Mouse (Mus musculus): ENCODE results near the gene Trim17. TPM values are rescaled to one million over a fixed set of nuclear protein-coding genes. Genes with fewer than 3 reads are reported as not detected.

Gene Trim17
- polyA plus RNA-seq, 1 experiment from 2014 or later, result 0.35 TPM

GRCm38 (mm10) chr11:58982471-58983097, 28.1 kb downstream of the Trim17 start:
- 91% methylated on average over 18 of the region's 18 CpGs for WGBS
- H3K27ac ChIP-seq (ENCODE audit: low read length), result no peak overlapping the region
- H3K9ac ChIP-seq (ENCODE audit: low read depth, low read length), result no peak overlapping the region
- H3K4me3 ChIP-seq (ENCODE audit: low read length), result no peak overlapping the region
- H3K27me3 ChIP-seq (replicated peaks; ENCODE audit: control insufficient read depth, insufficient read depth, low read length), result no peaks in the 10 kb centered on the region
- ATAC-seq, result no peak
- H3K9me3 ChIP-seq (ENCODE audit: control insufficient read depth, low read length), result no peaks in the 10 kb centered on the region
- peaks cover 14% of the 10 kb centered on the region; the same call in 1 of the 2 replicates for H3K36me3 ChIP-seq (ENCODE audit: control insufficient read depth, insufficient read depth, low read length)
- peaks cover 29% of the 10 kb centered on the region for H3K4me1 ChIP-seq (ENCODE audit: control insufficient read depth, insufficient read depth, low read length)
- H3K4me2 ChIP-seq (ENCODE audit: low read depth, low read length), result no peak overlapping the region

- Histone ChIP-seq H3K4me1 (ENCODE audit: control insufficient read depth, insufficient read depth, low read length) (peaks cover 28% of the 10 kb centered on the region), H3K36me3 (ENCODE audit: control insufficient read depth, insufficient read depth, low read length) (peaks cover 17% of the 10 kb centered on the region; the same call in 1 of the 2 replicates), H3K9me3 (ENCODE audit: control insufficient read depth, low read length) (no peaks in the 10 kb centered on the region), H3K4me3 (ENCODE audit: low read length) (no peak overlapping the region), H3K27ac (ENCODE audit: low read length) (no peak overlapping the region), H3K27me3 (replicated peaks; ENCODE audit: control insufficient read depth, insufficient read depth, low read length) (no peaks in the 10 kb centered on the region), H3K9ac (ENCODE audit: low read depth, low read length) (no peak overlapping the region), H3K4me2 (ENCODE audit: low read depth, low read length) (no peak overlapping the region)
- ATAC-seq, result no peak
- WGBS, result 87% methylated on average over 6 of the region's 6 CpGs
Measured at GRCm38 (mm10) chr11:58983691-58984341, 29.3 kb downstream of the Trim17 start.

- Histone ChIP-seq H3K27ac (ENCODE audit: low read length) (no peak overlapping the region), H3K9ac (ENCODE audit: low read depth, low read length) (no peak overlapping the region), H3K36me3 (ENCODE audit: control insufficient read depth, insufficient read depth, low read length) (peaks cover 19% of the 10 kb centered on the region; the same call in 1 of the 2 replicates), H3K9me3 (ENCODE audit: control insufficient read depth, low read length) (no peaks in the 10 kb centered on the region), H3K27me3 (replicated peaks; ENCODE audit: control insufficient read depth, insufficient read depth, low read length) (no peaks in the 10 kb centered on the region), H3K4me1 (ENCODE audit: control insufficient read depth, insufficient read depth, low read length) (peaks cover 19% of the 10 kb centered on the region), H3K4me2 (ENCODE audit: low read depth, low read length) (no peak overlapping the region), H3K4me3 (ENCODE audit: low read length) (no peak overlapping the region)
- 93% methylated on average over 7 of the region's 7 CpGs for WGBS
- ATAC-seq, result no peak
Measured at GRCm38 (mm10) chr11:58984657-58985056, 30.2 kb downstream of the Trim17 start.

DNA sequence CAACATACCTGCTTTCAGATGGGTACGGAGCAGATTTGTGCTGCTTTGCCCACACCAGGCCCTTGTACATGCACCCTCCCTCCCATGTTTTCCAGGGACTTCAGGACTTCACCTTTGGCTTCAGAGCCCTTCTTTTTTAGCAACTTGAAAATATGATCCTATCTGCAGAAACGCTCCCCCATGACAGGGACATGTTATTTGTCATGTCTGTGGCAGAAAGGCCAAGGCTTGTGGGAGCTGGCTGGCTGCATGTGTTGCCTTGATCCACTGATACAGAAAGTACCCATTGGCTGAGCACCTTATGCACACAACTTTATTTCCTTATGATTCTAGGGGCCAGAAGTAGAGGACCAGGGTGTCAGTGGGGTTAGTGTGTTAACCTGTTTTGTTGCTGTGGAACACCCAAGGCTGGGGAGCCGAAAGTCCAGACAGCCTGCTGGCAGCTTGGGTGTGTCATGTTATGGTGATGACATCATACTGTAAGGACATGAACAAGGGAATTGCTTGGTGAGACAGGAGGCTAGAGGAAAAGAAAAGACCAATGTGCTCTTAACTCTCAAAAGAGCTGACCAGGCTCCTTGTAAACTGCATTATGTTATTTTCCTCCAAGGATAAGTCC, 30.9 kb downstream of the Trim17 start:
- no peak for ATAC-seq
- H3K4me1 ChIP-seq (ENCODE audit: control insufficient read depth, insufficient read depth, low read length), result peaks cover 12% of the 10 kb centered on the region
- no peak overlapping the region for H3K27ac ChIP-seq (ENCODE audit: low read length)
- H3K27me3 ChIP-seq (replicated peaks; ENCODE audit: control insufficient read depth, insufficient read depth, low read length), result no peaks in the 10 kb centered on the region
- peaks cover 24% of the 10 kb centered on the region; the same call in 1 of the 2 replicates for H3K36me3 ChIP-seq (ENCODE audit: control insufficient read depth, insufficient read depth, low read length)
- no peak overlapping the region for H3K9ac ChIP-seq (ENCODE audit: low read depth, low read length)
- H3K9me3 ChIP-seq (ENCODE audit: control insufficient read depth, low read length), result no peaks in the 10 kb centered on the region
- no peak overlapping the region for H3K4me3 ChIP-seq (ENCODE audit: low read length)
- no peak overlapping the region for H3K4me2 ChIP-seq (ENCODE audit: low read depth, low read length)
- WGBS, result 82% methylated on average over 3 of the region's 3 CpGs

DNA sequence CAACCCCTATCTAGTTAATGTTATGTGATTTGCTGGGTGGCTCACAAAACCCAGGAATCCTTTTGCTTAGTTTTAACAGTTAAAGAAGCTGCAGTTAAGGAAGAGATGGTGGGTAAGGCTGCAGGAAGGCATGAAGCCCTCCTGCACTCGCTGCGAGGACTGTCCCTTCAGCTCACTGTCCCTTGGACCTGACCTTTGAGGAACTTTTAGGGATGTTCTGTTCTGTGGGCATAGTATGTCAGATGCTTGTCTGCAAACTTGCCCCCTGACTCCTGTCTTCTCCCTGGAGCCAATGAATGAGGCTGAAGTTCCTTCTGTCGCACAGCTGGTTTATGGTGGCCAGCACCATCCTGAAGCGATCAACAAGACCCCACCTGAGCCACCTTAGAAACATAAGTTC, 34.7 kb downstream of the Trim17 start:
- H3K4me3 ChIP-seq (ENCODE audit: low read length), result no peak overlapping the region
- H3K4me1 ChIP-seq (ENCODE audit: control insufficient read depth, insufficient read depth, low read length), result no peaks in the 10 kb centered on the region
- H3K27ac ChIP-seq (ENCODE audit: low read length), result no peak overlapping the region
- no peaks in the 10 kb centered on the region for H3K9me3 ChIP-seq (ENCODE audit: control insufficient read depth, low read length)
- H3K27me3 ChIP-seq (replicated peaks; ENCODE audit: control insufficient read depth, insufficient read depth, low read length), result no peaks in the 10 kb centered on the region
- WGBS, result 95% methylated on average over 4 of the region's 4 CpGs
- no peak for ATAC-seq
- H3K36me3 ChIP-seq (ENCODE audit: control insufficient read depth, insufficient read depth, low read length), result peaks cover 21% of the 10 kb centered on the region; the same call in 1 of the 2 replicates
- no peak overlapping the region for H3K4me2 ChIP-seq (ENCODE audit: low read depth, low read length)
- no peak overlapping the region for H3K9ac ChIP-seq (ENCODE audit: low read depth, low read length)

DNA sequence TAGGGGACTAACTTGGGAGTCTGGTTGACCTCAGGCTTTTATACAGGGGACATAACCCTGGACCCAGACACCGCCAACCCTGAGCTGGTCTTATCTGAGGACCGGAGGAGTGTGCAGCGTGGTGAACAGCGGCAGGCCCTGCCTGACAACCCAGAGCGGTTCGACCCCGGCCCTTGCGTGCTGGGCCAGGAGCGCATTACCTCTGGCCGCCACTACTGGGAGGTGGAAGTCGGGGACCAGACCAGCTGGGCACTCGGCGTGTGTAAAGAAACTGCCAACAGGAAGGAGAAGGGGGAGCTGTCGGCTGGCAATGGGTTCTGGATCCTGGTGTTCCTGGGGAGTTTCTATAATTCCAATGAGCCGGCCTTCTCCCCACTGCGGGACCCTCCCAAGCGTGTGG, 35.7 kb downstream of the Trim17 start:
- peaks cover 21% of the 10 kb centered on the region; the same call in 1 of the 2 replicates for H3K36me3 ChIP-seq (ENCODE audit: control insufficient read depth, insufficient read depth, low read length)
- 87% methylated on average over 17 of the region's 17 CpGs for WGBS

GRCm38 (mm10) chr11:58990794-58991193, 36.3 kb downstream of the Trim17 start:
- Histone ChIP-seq H3K9me3 (ENCODE audit: control insufficient read depth, low read length) (no peaks in the 10 kb centered on the region), H3K36me3 (ENCODE audit: control insufficient read depth, insufficient read depth, low read length) (peaks cover 21% of the 10 kb centered on the region; the same call in 1 of the 2 replicates), H3K4me2 (ENCODE audit: low read depth, low read length) (no peak overlapping the region), H3K27ac (ENCODE audit: low read length) (no peak overlapping the region), H3K27me3 (replicated peaks; ENCODE audit: control insufficient read depth, insufficient read depth, low read length) (no peaks in the 10 kb centered on the region), H3K4me1 (ENCODE audit: control insufficient read depth, insufficient read depth, low read length) (peaks cover 4% of the 10 kb centered on the region; the same call in 1 of the 2 replicates), H3K9ac (ENCODE audit: low read depth, low read length) (no peak overlapping the region), H3K4me3 (ENCODE audit: low read length) (no peak overlapping the region)
- WGBS, result 73% methylated on average over 9 of the region's 9 CpGs
- ATAC-seq, result no peak

More for the DNA sequence above, 35.7 kb downstream of the Trim17 start:
- H3K9me3 ChIP-seq (ENCODE audit: control insufficient read depth, low read length), result no peaks in the 10 kb centered on the region
- no peak overlapping the region for H3K4me3 ChIP-seq (ENCODE audit: low read length)
- no peak overlapping the region for H3K9ac ChIP-seq (ENCODE audit: low read depth, low read length)
- no peaks in the 10 kb centered on the region for H3K27me3 ChIP-seq (replicated peaks; ENCODE audit: control insufficient read depth, insufficient read depth, low read length)
- no peak overlapping the region for H3K27ac ChIP-seq (ENCODE audit: low read length)
- no peak for ATAC-seq
- H3K4me2 ChIP-seq (ENCODE audit: low read depth, low read length), result no peak overlapping the region
- H3K4me1 ChIP-seq (ENCODE audit: control insufficient read depth, insufficient read depth, low read length), result peaks cover 4% of the 10 kb centered on the region; the same call in 1 of the 2 replicates

DNA sequence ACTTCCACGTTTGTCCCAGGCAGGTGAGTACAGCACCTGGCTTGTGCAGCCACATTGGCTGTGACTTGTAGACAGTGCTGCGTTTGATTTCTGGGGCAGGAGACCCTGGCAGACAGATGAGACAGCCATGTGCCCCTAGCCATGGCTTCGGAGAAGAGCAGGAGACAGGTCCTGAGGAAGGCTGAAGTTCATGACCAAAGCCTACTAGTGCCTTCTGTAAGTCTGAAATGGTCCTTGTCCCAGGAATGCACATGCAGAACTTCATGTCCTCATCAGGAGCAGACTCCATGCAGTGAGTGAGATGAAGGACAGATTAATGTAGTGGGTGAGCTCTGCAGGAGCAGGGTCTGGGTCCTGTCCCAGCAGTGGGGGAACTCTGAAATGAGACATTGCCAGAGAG, 37.4 kb downstream of the Trim17 start:
- Histone ChIP-seq H3K4me2 (ENCODE audit: low read depth, low read length) (no peak overlapping the region), H3K9ac (ENCODE audit: low read depth, low read length) (no peak overlapping the region), H3K4me1 (ENCODE audit: control insufficient read depth, insufficient read depth, low read length) (peaks cover 4% of the 10 kb centered on the region; the same call in 1 of the 2 replicates), H3K4me3 (ENCODE audit: low read length) (no peak overlapping the region), H3K9me3 (ENCODE audit: control insufficient read depth, low read length) (no peaks in the 10 kb centered on the region), H3K36me3 (ENCODE audit: control insufficient read depth, insufficient read depth, low read length) (peaks cover 18% of the 10 kb centered on the region; the same call in 1 of the 2 replicates), H3K27me3 (replicated peaks; ENCODE audit: control insufficient read depth, insufficient read depth, low read length) (no peaks in the 10 kb centered on the region), H3K27ac (ENCODE audit: low read length) (no peak overlapping the region)
- no peak for ATAC-seq
- 74% methylated on average over 3 of the region's 3 CpGs for WGBS

DNA sequence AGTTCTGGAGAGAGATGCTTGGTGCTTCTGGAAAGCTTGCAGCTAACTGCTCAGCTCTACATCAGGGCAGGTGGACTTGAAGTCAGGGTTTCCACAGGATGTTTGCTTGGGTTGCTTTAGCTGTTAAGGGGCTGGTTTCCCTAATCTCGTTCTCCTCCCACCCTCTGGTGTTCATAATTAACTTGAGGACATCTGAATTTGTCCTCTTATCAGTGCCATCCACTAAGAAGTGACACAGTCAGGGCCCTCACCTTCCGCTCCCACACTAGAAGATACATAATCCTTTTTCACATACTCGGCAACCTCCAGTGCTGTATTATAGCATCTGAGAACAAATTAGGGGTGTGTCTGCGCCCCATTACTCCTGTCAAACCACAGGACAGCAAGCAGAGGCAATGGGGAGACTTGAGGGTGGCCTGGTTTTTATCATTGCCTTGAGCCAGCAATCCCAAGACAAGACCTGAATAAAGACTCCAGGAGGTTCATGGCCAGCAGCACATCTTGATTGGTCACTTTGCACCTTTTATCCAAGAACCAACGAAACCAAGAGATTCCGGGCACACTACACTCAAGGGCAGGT, 38.7 kb downstream of the Trim17 start:
- 55% methylated on average over 6 of the region's 6 CpGs for WGBS
- Histone ChIP-seq H3K4me1 (ENCODE audit: control insufficient read depth, insufficient read depth, low read length) (peaks cover 4% of the 10 kb centered on the region; the same call in 1 of the 2 replicates), H3K9me3 (ENCODE audit: control insufficient read depth, low read length) (no peaks in the 10 kb centered on the region), H3K4me2 (ENCODE audit: low read depth, low read length) (no peak overlapping the region), H3K27ac (ENCODE audit: low read length) (no peak overlapping the region), H3K36me3 (ENCODE audit: control insufficient read depth, insufficient read depth, low read length) (peaks cover 13% of the 10 kb centered on the region; the same call in 1 of the 2 replicates), H3K27me3 (replicated peaks; ENCODE audit: control insufficient read depth, insufficient read depth, low read length) (no peaks in the 10 kb centered on the region), H3K9ac (ENCODE audit: low read depth, low read length) (no peak overlapping the region), H3K4me3 (ENCODE audit: low read length) (no peak overlapping the region)
- ATAC-seq, result no peak
